Mouse (Mus musculus): ENCODE measurements around the gene Sox15. TPM values are rescaled to one million over a fixed set of nuclear protein-coding genes. Genes with fewer than 3 reads are reported as not detected.

Sox15 gene
- polyA plus RNA-seq, 2 experiments = 1.5 to 3.0 TPM

DNA sequence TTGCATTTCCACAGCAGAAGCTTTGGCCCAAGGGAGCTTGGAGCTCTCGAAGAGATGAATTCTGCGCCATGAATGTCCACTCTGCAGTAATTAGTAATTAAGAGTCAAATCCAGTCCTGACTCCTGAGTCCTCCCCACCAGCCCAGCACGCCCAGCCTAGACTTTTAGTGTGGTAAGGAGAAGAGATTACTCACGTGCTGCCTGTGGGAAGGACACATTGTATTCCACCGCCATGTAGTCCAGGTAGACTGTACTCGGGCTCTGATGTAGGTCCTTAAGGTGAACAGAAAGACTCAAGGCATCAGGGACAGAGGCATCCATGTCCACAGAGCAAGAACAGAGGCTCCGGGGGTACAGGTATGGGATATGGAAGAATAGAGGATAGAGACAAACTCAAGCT is 9.7 kb downstream of the Sox15 start:
- no peak overlapping the region for H3K4me2 ChIP-seq (replicated peaks; ENCODE audit: low read depth, low read length, severe bottlenecking)
- peaks cover 15% of the 10 kb centered on the region for H3K4me1 ChIP-seq (ENCODE audit: control insufficient read depth, insufficient read depth, low read length)
- no peaks in the 10 kb centered on the region for H3K9me3 ChIP-seq (ENCODE audit: control insufficient read depth, low read length)
- H3K9ac ChIP-seq (ENCODE audit: low read depth, low read length, severe bottlenecking) = no peak overlapping the region
- WGBS = 92% methylated on average over 7 of the region's 7 CpGs
- H3K36me3 ChIP-seq (ENCODE audit: control insufficient read depth, insufficient read depth, low read length) = peaks cover 69% of the 10 kb centered on the region
- H3K27me3 ChIP-seq (ENCODE audit: control insufficient read depth, insufficient read depth, low read length) = no peaks in the 10 kb centered on the region
- ATAC-seq (ENCODE audit: low FRiP score, low read depth) (no peak), DNase-seq (ENCODE audit: low spot score) (no peak)
- no peak overlapping the region for H3K4me3 ChIP-seq (replicated peaks; ENCODE audit: low read length)
- no peak for TF ChIP-seq POLR2A (IDR thresholded peaks at IDR 0.05; ENCODE audit: borderline replicate concordance, extremely low read depth, insufficient read depth, insufficient read length)
- H3K27ac ChIP-seq (replicated peaks; ENCODE audit: low read depth, low read length) = no peak overlapping the region

DNA sequence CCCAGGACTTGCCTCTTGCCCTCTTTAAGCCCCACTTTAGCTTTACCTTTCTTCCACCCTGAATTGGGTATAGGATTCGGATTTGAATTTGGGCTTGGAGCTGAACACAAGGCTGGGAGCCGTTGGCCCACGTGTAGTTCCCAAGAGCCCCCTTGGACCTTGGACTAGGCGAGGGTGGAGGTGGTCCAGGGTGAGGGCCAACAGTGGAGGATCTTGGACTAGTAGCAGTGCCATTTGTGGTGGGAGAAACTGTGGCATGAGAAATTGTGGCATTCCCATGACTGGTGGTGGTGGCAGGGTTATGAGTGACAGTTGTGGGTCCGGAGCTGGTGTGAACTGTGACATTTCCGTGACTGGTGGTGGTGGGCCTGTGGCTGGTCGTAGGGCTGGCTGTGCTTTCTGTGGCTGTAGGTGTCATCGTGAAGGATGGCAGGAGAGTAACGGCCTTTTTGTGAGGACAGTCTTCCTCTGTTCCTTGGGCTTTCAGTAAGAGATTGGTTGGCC is 10.4 kb downstream of the Sox15 start:
- Histone ChIP-seq H3K27ac (replicated peaks; ENCODE audit: low read depth, low read length) (no peak overlapping the region), H3K4me3 (replicated peaks; ENCODE audit: low read length) (no peak overlapping the region), H3K9me3 (ENCODE audit: control insufficient read depth, low read length) (no peaks in the 10 kb centered on the region), H3K4me2 (replicated peaks; ENCODE audit: low read depth, low read length, severe bottlenecking) (no peak overlapping the region), H3K36me3 (ENCODE audit: control insufficient read depth, insufficient read depth, low read length) (peaks cover 69% of the 10 kb centered on the region), H3K27me3 (ENCODE audit: control insufficient read depth, insufficient read depth, low read length) (no peaks in the 10 kb centered on the region), H3K4me1 (ENCODE audit: control insufficient read depth, insufficient read depth, low read length) (peaks cover 21% of the 10 kb centered on the region), H3K9ac (ENCODE audit: low read depth, low read length, severe bottlenecking) (no peak overlapping the region)
- DNase-seq (ENCODE audit: low spot score) = no peak
- TF ChIP-seq POLR2A (IDR thresholded peaks at IDR 0.05; ENCODE audit: borderline replicate concordance, extremely low read depth, insufficient read depth, insufficient read length) = no peak
- no peak for ATAC-seq (ENCODE audit: low FRiP score, low read depth)
- 81% methylated on average over 9 of the region's 9 CpGs for WGBS

DNA sequence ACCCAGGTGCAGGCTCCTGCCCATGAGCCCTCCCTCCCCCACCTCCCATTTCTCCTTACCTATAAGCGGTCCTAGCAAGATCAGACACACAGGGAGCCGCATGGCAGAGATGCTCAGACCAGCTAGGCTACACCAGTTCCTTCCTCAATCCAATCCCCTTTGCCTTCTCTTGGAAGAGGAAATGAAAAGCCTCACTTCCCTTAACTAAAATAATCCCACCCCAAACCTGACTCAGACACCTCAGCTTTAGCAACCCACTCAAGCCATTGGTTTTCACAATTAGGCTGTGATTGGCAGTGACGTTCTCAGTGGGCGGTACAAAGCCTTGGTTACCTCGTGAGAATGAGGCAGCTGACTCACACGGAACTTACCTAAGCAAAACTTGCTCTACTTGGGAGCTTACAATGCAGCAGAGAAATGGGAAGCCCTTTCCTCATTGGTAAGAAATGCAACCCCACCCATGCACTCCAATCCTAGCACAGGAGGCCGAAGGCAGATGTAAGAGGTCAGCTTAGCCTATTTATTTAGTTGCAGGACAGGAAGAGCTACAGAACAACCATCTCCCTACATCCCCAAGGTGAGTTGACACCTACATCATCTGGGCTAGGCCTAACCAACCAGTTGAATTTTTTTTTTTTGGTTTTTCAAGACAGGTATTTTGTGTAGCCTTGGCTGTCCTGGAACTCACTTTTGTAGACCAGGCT is 11.0 kb downstream of the Sox15 start, which contains the start of gene Cd68:
Gene Cd68 (minus strand): TSS at position 193 of the 704 bp plus-strand sequence.
- no peak within 1 kb of the TSS for H3K4me3 ChIP-seq (replicated peaks; ENCODE audit: low read length)
- 28% methylated on average over 7 of the region's 7 CpGs for WGBS
- peaks cover 75% of the 10 kb centered on the region for H3K36me3 ChIP-seq (ENCODE audit: control insufficient read depth, insufficient read depth, low read length)
- H3K9me3 ChIP-seq (ENCODE audit: control insufficient read depth, low read length) = no peaks in the 10 kb centered on the region
- H3K9ac ChIP-seq (ENCODE audit: low read depth, low read length, severe bottlenecking) = no peak within 1 kb of the TSS
- H3K4me1 ChIP-seq (ENCODE audit: control insufficient read depth, insufficient read depth, low read length) = peaks cover 21% of the 10 kb centered on the region
- no peaks in the 10 kb centered on the region for H3K27me3 ChIP-seq (ENCODE audit: control insufficient read depth, insufficient read depth, low read length)
- no peak for TF ChIP-seq POLR2A (IDR thresholded peaks at IDR 0.05; ENCODE audit: borderline replicate concordance, extremely low read depth, insufficient read depth, insufficient read length)
- DNase-seq (ENCODE audit: low spot score) = no peak
- no peak for ATAC-seq (ENCODE audit: low FRiP score, low read depth)
- H3K27ac ChIP-seq (replicated peaks; ENCODE audit: low read depth, low read length) = no peak within 1 kb of the TSS
- no peak within 1 kb of the TSS for H3K4me2 ChIP-seq (replicated peaks; ENCODE audit: low read depth, low read length, severe bottlenecking)

DNA sequence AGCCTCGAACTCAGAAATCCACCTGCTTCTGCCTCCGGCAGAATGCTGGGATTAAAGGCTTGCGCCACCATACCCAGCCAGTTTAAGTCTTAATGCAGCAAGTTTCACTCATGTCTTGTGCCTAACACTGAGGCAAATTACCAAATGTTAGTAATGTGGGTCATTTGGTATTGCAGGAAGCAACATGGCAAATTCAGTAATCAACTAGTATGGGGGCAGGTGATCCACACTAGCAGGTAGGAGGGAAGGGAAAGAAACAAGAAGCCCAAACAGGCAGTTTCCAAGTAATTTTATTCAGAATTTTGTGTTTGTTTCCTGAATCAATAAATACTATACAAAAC is 11.5 kb downstream of the Sox15 start:
- Histone ChIP-seq H3K4me3 (replicated peaks; ENCODE audit: low read length) (no peak overlapping the region), H3K9ac (ENCODE audit: low read depth, low read length, severe bottlenecking) (no peak overlapping the region), H3K9me3 (ENCODE audit: control insufficient read depth, low read length) (no peaks in the 10 kb centered on the region), H3K4me1 (ENCODE audit: control insufficient read depth, insufficient read depth, low read length) (peaks cover 17% of the 10 kb centered on the region), H3K4me2 (replicated peaks; ENCODE audit: low read depth, low read length, severe bottlenecking) (no peak overlapping the region), H3K27me3 (ENCODE audit: control insufficient read depth, insufficient read depth, low read length) (no peaks in the 10 kb centered on the region), H3K36me3 (ENCODE audit: control insufficient read depth, insufficient read depth, low read length) (peaks cover 78% of the 10 kb centered on the region), H3K27ac (replicated peaks; ENCODE audit: low read depth, low read length) (no peak overlapping the region)
- TF ChIP-seq POLR2A (IDR thresholded peaks at IDR 0.05; ENCODE audit: borderline replicate concordance, extremely low read depth, insufficient read depth, insufficient read length) = no peak
- no peak for ATAC-seq (ENCODE audit: low FRiP score, low read depth)
- whole genome bisulfite sequencing = 84% methylated on average over 3 of the region's 3 CpGs
- DNase-seq (ENCODE audit: low spot score) = no peak

DNA sequence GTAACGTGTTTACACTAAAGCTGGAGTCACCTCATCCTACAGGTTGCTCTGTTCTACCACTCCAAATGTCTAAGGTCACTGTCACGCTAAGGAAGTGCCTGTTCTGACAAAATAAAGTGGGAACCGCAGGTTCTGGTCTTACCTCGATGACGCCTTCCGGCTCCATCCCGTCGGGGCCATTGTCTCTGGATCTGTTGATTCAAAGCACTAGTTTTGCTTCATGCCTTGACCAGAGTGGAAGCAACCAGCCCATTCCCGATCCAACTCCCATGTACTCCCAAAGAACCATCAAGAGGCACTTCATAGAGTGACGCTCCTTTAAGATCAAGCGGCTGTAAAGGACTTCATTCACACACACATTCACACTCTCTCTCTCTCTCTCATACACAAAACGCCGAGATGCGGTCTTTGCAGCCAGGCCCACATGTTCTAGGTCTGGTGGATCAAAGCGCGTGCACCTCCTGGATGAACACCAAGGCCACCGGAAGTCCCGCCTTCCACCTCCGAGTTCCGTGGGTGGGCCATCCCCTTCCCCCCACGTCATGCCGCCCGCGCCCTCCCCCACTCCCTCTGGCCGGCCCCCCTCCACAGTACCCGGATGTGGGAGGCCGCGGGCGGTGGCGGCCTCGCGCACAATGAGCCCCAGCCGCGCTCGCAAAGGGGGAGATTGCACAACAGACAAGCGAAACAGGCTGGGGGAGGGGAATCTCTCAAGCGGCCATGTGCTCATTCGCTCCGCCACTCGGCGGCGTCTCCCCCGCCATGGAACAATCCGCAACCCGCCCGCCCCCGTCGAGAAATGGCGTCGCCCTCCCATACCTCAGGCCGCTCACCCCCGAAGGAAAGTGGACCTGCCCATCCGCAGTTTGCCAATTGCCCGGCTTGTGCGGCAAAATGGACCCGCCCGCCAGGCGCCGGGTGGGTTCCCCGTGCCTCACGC is 15.9 kb downstream of the Sox15 start:
- H3K4me3 ChIP-seq (replicated peaks; ENCODE audit: low read length) = peak overlapping the region; percentile 100
- DNase-seq (ENCODE audit: low spot score) (peak; percentile 93), ATAC-seq (ENCODE audit: low FRiP score, low read depth) (peak; percentile 73)
- peaks cover 15% of the 10 kb centered on the region for H3K4me1 ChIP-seq (ENCODE audit: control insufficient read depth, insufficient read depth, low read length)
- no peaks in the 10 kb centered on the region for H3K27me3 ChIP-seq (ENCODE audit: control insufficient read depth, insufficient read depth, low read length)
- H3K9me3 ChIP-seq (ENCODE audit: control insufficient read depth, low read length) = no peaks in the 10 kb centered on the region
- WGBS = 1% methylated on average over 46 of the region's 61 CpGs
- H3K36me3 ChIP-seq (ENCODE audit: control insufficient read depth, insufficient read depth, low read length) = peaks cover 84% of the 10 kb centered on the region
- peak; percentile 54; the same call in 1 of the 2 replicates for TF ChIP-seq POLR2A (IDR thresholded peaks at IDR 0.05; ENCODE audit: borderline replicate concordance, extremely low read depth, insufficient read depth, insufficient read length)
- H3K4me2 ChIP-seq (replicated peaks; ENCODE audit: low read depth, low read length, severe bottlenecking) = peak overlapping the region; percentile 88
- peak overlapping the region; percentile 97 for H3K27ac ChIP-seq (replicated peaks; ENCODE audit: low read depth, low read length)
- peak overlapping the region; percentile 99 for H3K9ac ChIP-seq (ENCODE audit: low read depth, low read length, severe bottlenecking)
